Mouse (Mus musculus) bone marrow, adult 2 months (tissue): ENCODE measurements around the gene Capn3.

Source experiments
- CTCF ChIP-seq: fragments of 200-500 bp; IDR thresholded peaks from 2 replicates; pipeline ENCODE4 v1.5.1; 2011; ENCODE audit warnings: low read length, control low read depth; ENCODE audit not compliant: control insufficient read depth, insufficient read depth
- POLR2A ChIP-seq: fragments of 200-500 bp; IDR thresholded peaks from 2 replicates; pipeline ENCODE4 v1.6.1; 2011; ENCODE audit warnings: low read depth, mild to moderate bottlenecking, control low read depth, low read length, borderline replicate concordance; ENCODE audit not compliant: control insufficient read depth

- TF ChIP-seq CTCF (peak; percentile 76), POLR2A (no peak)
These were observed 22.8 kb downstream of the Capn3 start for GRCm38 (mm10) chr2:120478600-120478999.
